8 mouse cellular contexts compared by ENCODE assay signal in the genomic region with DNA sequence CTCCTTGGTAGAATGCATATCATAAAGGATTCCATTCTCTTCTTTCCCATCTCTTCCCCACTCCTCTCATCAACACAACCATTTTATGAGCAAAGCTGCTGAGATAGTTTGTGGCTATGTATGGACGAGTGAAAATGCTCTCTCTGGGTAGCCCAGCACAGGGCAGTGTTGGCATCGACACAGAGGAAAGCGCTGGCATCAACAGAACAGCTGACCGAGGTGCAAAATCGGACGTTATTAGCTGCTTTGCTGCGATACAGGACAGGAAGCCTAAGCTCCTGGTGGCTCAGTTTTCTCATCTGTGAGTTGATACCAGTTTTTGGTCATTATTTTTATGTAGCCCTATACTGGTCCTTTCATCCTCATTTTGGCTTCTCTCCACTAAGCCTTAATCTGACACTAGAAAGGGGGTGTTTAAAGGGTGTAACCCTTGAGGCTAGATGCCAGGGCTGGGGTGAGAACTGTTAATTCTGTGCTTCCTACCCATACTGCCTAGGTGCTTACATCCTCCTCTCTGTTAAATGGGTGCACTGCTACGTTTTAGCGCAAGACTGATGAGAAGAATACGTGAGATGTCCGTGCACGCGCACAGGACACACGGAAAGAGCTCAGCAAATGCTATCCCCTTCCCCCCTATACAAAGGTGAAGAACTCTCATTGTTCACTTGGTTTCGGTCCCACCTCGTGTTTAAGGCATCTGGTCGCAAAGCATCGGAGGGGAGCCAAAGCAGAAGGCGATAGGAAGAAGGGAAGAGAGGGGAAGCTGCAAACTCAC. TPM values are rescaled to one million over a fixed set of nuclear protein-coding genes. Genes with fewer than 3 reads are reported as not detected.
DNase-seq lines count a peak whose midpoint lies in the region; ATAC-seq and TF ChIP-seq lines count a peak whose summit lies in the region.

No protein-coding gene starts in this region.

- no peak overlapping the region for H3K27ac ChIP-seq in kidney, embryonic 14.5 days (ENCODE audit: low read depth, low read length)
- H3K27ac ChIP-seq in embryonic facial prominence, embryonic 15.5 days (replicated peaks), result no peak overlapping the region
- no peak overlapping the region for H3K27ac ChIP-seq in limb, embryonic 13.5 days
- H3K27ac ChIP-seq in olfactory bulb, adult 2 months (ENCODE audit: insufficient read depth, low read depth, low read length), result peak overlapping the region; percentile 87

- H3K9me3 ChIP-seq in kidney, embryonic 14.5 days (ENCODE audit: control insufficient read depth, low read length), result no peaks in the 10 kb centered on the region
- H3K9me3 ChIP-seq in embryonic facial prominence, embryonic 15.5 days (replicated peaks), result no peaks in the 10 kb centered on the region
- no peaks in the 10 kb centered on the region for H3K9me3 ChIP-seq in limb, embryonic 13.5 days

- no peaks in the 10 kb centered on the region for H3K27me3 ChIP-seq in kidney, embryonic 14.5 days (ENCODE audit: control insufficient read depth, insufficient read depth, low read length)
- peaks cover 12% of the 10 kb centered on the region for H3K27me3 ChIP-seq in embryonic facial prominence, embryonic 15.5 days
- peaks cover 30% of the 10 kb centered on the region; the same call in 1 of the 2 replicates for H3K27me3 ChIP-seq in limb, embryonic 13.5 days

- H3K36me3 ChIP-seq in kidney, embryonic 14.5 days (ENCODE audit: control insufficient read depth, insufficient read depth, low read length), result no peaks in the 10 kb centered on the region
- H3K36me3 ChIP-seq in embryonic facial prominence, embryonic 15.5 days, result no peaks in the 10 kb centered on the region
- H3K36me3 ChIP-seq in limb, embryonic 13.5 days, result no peaks in the 10 kb centered on the region

- TF ChIP-seq CTCF in olfactory bulb, adult 2 months (IDR thresholded peaks at IDR 0.05; ENCODE audit: insufficient read depth, low read depth, low read length), result no peak

- 0 out of 2 replicates have a peak overlapping the region, but pooled peaks have one; percentile 34 for H3K9ac ChIP-seq in kidney, embryonic 14.5 days (ENCODE audit: low read depth, low read length)
- H3K9ac ChIP-seq in embryonic facial prominence, embryonic 15.5 days, result no peak overlapping the region
- peak overlapping the region; percentile 45 for H3K9ac ChIP-seq in limb, embryonic 13.5 days

- no peak for TF ChIP-seq POLR2A in olfactory bulb, adult 2 months (IDR thresholded peaks at IDR 0.05; ENCODE audit: insufficient read depth, low read depth, low read length)

- WGBS in kidney, embryonic 14.5 days, result 31% methylated on average over 19 of the region's 19 CpGs
- 18% methylated on average over 19 of the region's 19 CpGs for WGBS in embryonic facial prominence, embryonic 15.5 days
- 14% methylated on average over 19 of the region's 19 CpGs for WGBS in limb, embryonic 13.5 days
- WGBS in olfactory bulb, adult 2 months, result 26% methylated on average over 18 of the region's 19 CpGs

- no peak for DNase-seq in kidney, adult 18-20 months
- DNase-seq in frontal cortex, adult 2 months (ENCODE audit: extremely low spot score in 1 of 2, low spot score in 1 of 2), result no peak
- DNase-seq in adrenal gland, adult 18-20 months (ENCODE audit: low spot score in 2 of 2), result no peak

- H3K4me1 ChIP-seq in kidney, embryonic 14.5 days (ENCODE audit: control insufficient read depth, insufficient read depth, low read length), result no peaks in the 10 kb centered on the region
- H3K4me1 ChIP-seq in embryonic facial prominence, embryonic 15.5 days, result no peaks in the 10 kb centered on the region
- H3K4me1 ChIP-seq in limb, embryonic 13.5 days, result no peaks in the 10 kb centered on the region
- H3K4me1 ChIP-seq in olfactory bulb, adult 2 months (ENCODE audit: control insufficient read depth, insufficient read depth, low read length), result peaks cover 11% of the 10 kb centered on the region

- H3K4me3 ChIP-seq in kidney, embryonic 14.5 days (ENCODE audit: low read length), result peak overlapping the region; percentile 36
- peak overlapping the region; percentile 44 for H3K4me3 ChIP-seq in embryonic facial prominence, embryonic 15.5 days (replicated peaks)
- H3K4me3 ChIP-seq in limb, embryonic 13.5 days, result peak overlapping the region; percentile 50
- peak overlapping the region; percentile 88 for H3K4me3 ChIP-seq in olfactory bulb, adult 2 months (ENCODE audit: insufficient read depth, low read depth, low read length)

- peak overlapping the region; percentile 55 for H3K4me2 ChIP-seq in kidney, embryonic 14.5 days (replicated peaks; ENCODE audit: low read depth, low read length)
- peak overlapping the region; percentile 60 for H3K4me2 ChIP-seq in embryonic facial prominence, embryonic 15.5 days (replicated peaks)
- peak overlapping the region; percentile 64 for H3K4me2 ChIP-seq in limb, embryonic 13.5 days (replicated peaks)

- ATAC-seq in kidney, embryonic 14.5 days (ENCODE audit: low FRiP score, low TSS enrichment), result peak; percentile 60
- ATAC-seq in activated CD4-positive, CD25-positive, alpha-beta regulatory T cell, adult 4 months, result peak; percentile 50
- ATAC-seq in embryonic facial prominence, embryonic 15.5 days (ENCODE audit: insufficient number of reproducible peaks, low FRiP score, low TSS enrichment, low read depth), result 0 out of 2 replicates have a peak, but pooled peaks have one; percentile 31
- ATAC-seq in limb, embryonic 13.5 days (ENCODE audit: low FRiP score, low read depth), result peak; percentile 2; the same call in 1 of the 2 replicates

RNA-seq across cellular contexts. Expression of a gene that starts 0.6 kb away (rescaled TPM):
- 21.7 and 31.1 TPM in 2 replicates for polyA plus RNA-seq in kidney, embryonic 14.5 days (2014; fragmentation: Nextera tagmentation; extraction: Ambion mirVana)
- polyA plus RNA-seq in activated CD4-positive, CD25-positive, alpha-beta regulatory T cell, adult 4 months (2017; shearing (Covaris generic)), result 10 to 100 TPM; 37.8 to 42.4 TPM
- 15.0 and 18.9 TPM in 2 replicates for polyA plus RNA-seq in embryonic facial prominence, embryonic 15.5 days (2015; fragmentation: Nextera tagmentation; extraction: Ambion mirVana)
- polyA plus RNA-seq in limb, embryonic 13.5 days (2015; fragmentation: Nextera tagmentation; extraction: Ambion mirVana), result 34.6 and 37.0 TPM in 2 replicates
- 200 TPM in 1 of 2 replicates, not detected in the other for polyA plus RNA-seq in olfactory bulb, adult 2 months (2012; ENCODE audit: insufficient read depth, insufficient read length, low replicate concordance, missing spikeins)
- polyA plus RNA-seq in frontal cortex, adult 2 months (2012; rRNA removed), result 205 and 258 TPM in 2 replicates
- 10 to 100 TPM; 14.2 to 17.2 TPM for total RNA-seq in adrenal gland, adult 18-20 months (2021)

RNA-seq across cellular contexts. Expression of a gene that starts 15.7 kb away (rescaled TPM):
- polyA plus RNA-seq in kidney, embryonic 14.5 days (2014; fragmentation: Nextera tagmentation; extraction: Ambion mirVana), result 24.1 and 40.1 TPM in 2 replicates
- polyA plus RNA-seq in activated CD4-positive, CD25-positive, alpha-beta regulatory T cell, adult 4 months (2017; shearing (Covaris generic)), result 10 to 100 TPM; 26.6 to 39.7 TPM
- 28.7 and 33.6 TPM in 2 replicates for polyA plus RNA-seq in embryonic facial prominence, embryonic 15.5 days (2015; fragmentation: Nextera tagmentation; extraction: Ambion mirVana)
- polyA plus RNA-seq in limb, embryonic 13.5 days (2015; fragmentation: Nextera tagmentation; extraction: Ambion mirVana), result 34.6 and 37.4 TPM in 2 replicates
- not detected in 2 replicates for polyA plus RNA-seq in olfactory bulb, adult 2 months (2012; ENCODE audit: insufficient read depth, insufficient read length, low replicate concordance, missing spikeins)
- 11.7 and 14.2 TPM in 2 replicates for polyA plus RNA-seq in frontal cortex, adult 2 months (2012; rRNA removed)
- total RNA-seq in adrenal gland, adult 18-20 months (2021), result 1 to 10 TPM; 3.2 to 4.8 TPM

RNA-seq across cellular contexts. Expression of a gene that starts 15.7 kb away (rescaled TPM):
- 4.5 and 4.9 TPM in 2 replicates for polyA plus RNA-seq in kidney, embryonic 14.5 days (2014; fragmentation: Nextera tagmentation; extraction: Ambion mirVana)
- polyA plus RNA-seq in activated CD4-positive, CD25-positive, alpha-beta regulatory T cell, adult 4 months (2017; shearing (Covaris generic)), result 10 to 100 TPM in 1 of 2 experiments, 1 to 10 TPM in 1; 2.2 to 13.1 TPM
- polyA plus RNA-seq in embryonic facial prominence, embryonic 15.5 days (2015; fragmentation: Nextera tagmentation; extraction: Ambion mirVana), result 3.7 and 3.9 TPM in 2 replicates
- 7.3 and 7.8 TPM in 2 replicates for polyA plus RNA-seq in limb, embryonic 13.5 days (2015; fragmentation: Nextera tagmentation; extraction: Ambion mirVana)
- not detected in 2 replicates for polyA plus RNA-seq in olfactory bulb, adult 2 months (2012; ENCODE audit: insufficient read depth, insufficient read length, low replicate concordance, missing spikeins)
- polyA plus RNA-seq in frontal cortex, adult 2 months (2012; rRNA removed), result 5.9 and 9.5 TPM in 2 replicates
- not detected for total RNA-seq in adrenal gland, adult 18-20 months (2021)

RNA-seq across cellular contexts. Expression of a gene that starts 17.1 kb away (rescaled TPM):
- 47.0 and 78.3 TPM in 2 replicates for polyA plus RNA-seq in kidney, embryonic 14.5 days (2014; fragmentation: Nextera tagmentation; extraction: Ambion mirVana)
- polyA plus RNA-seq in activated CD4-positive, CD25-positive, alpha-beta regulatory T cell, adult 4 months (2017; shearing (Covaris generic)), result 10 to 100 TPM; 12.1 to 77.0 TPM
- polyA plus RNA-seq in embryonic facial prominence, embryonic 15.5 days (2015; fragmentation: Nextera tagmentation; extraction: Ambion mirVana), result 45.0 and 55.7 TPM in 2 replicates
- 76.7 and 90.3 TPM in 2 replicates for polyA plus RNA-seq in limb, embryonic 13.5 days (2015; fragmentation: Nextera tagmentation; extraction: Ambion mirVana)
- not detected in 2 replicates for polyA plus RNA-seq in olfactory bulb, adult 2 months (2012; ENCODE audit: insufficient read depth, insufficient read length, low replicate concordance, missing spikeins)
- polyA plus RNA-seq in frontal cortex, adult 2 months (2012; rRNA removed), result 22.5 and 30.0 TPM in 2 replicates
- total RNA-seq in adrenal gland, adult 18-20 months (2021), result 10 to 100 TPM; 11.7 to 24.1 TPM

RNA-seq across cellular contexts. Expression of a gene that starts 45.7 kb away (rescaled TPM):
- 10.7 and 14.0 TPM in 2 replicates for polyA plus RNA-seq in kidney, embryonic 14.5 days (2014; fragmentation: Nextera tagmentation; extraction: Ambion mirVana)
- polyA plus RNA-seq in activated CD4-positive, CD25-positive, alpha-beta regulatory T cell, adult 4 months (2017; shearing (Covaris generic)), result 1 to 10 TPM; 6.2 to 9.6 TPM
- polyA plus RNA-seq in embryonic facial prominence, embryonic 15.5 days (2015; fragmentation: Nextera tagmentation; extraction: Ambion mirVana), result 9.4 and 10.1 TPM in 2 replicates
- polyA plus RNA-seq in limb, embryonic 13.5 days (2015; fragmentation: Nextera tagmentation; extraction: Ambion mirVana), result 12.4 and 14.8 TPM in 2 replicates
- polyA plus RNA-seq in olfactory bulb, adult 2 months (2012; ENCODE audit: insufficient read depth, insufficient read length, low replicate concordance, missing spikeins), result not detected in 2 replicates
- 22.3 and 28.7 TPM in 2 replicates for polyA plus RNA-seq in frontal cortex, adult 2 months (2012; rRNA removed)
- total RNA-seq in adrenal gland, adult 18-20 months (2021), result 1 to 10 TPM; 5.7 to 6.2 TPM

Comparison
In these comparisons a context has a peak if more than half of its experiments do, and no peak if none do; other contexts are left out.
1. ATAC-seq: peak in every context shown above with its lines; median percentile 60 in kidney, embryonic 14.5 days; 50 in activated CD4-positive, CD25-positive, alpha-beta regulatory T cell, adult 4 months; 31 in embryonic facial prominence, embryonic 15.5 days; 2 in limb, embryonic 13.5 days.
2. H3K4me3 ChIP-seq: peak in every context shown above with its lines; median percentile 88 in olfactory bulb, adult 2 months; 50 in limb, embryonic 13.5 days; 44 in embryonic facial prominence, embryonic 15.5 days; 36 in kidney, embryonic 14.5 days.
3. RNA of a gene that starts 15.7 kb away (polyA plus RNA-seq): 26.6 to 39.7 TPM in activated CD4-positive, CD25-positive, alpha-beta regulatory T cell, adult 4 months, 34.6 to 37.4 TPM in limb, embryonic 13.5 days, 28.7 to 33.6 TPM in embryonic facial prominence, embryonic 15.5 days, 24.1 to 40.1 TPM in kidney, embryonic 14.5 days and 11.7 to 14.2 TPM in frontal cortex, adult 2 months; not detected in olfactory bulb, adult 2 months; every median in the first group is over 10 times any median in the second.
4. Peak in every context shown above with its lines, with median percentiles within 50 percentile points of each other: H3K4me2 ChIP-seq.